Mouse (Mus musculus): Measurements from ENCODE around the gene Clint1. TPM values are rescaled to one million over a fixed set of nuclear protein-coding genes. Genes with fewer than 3 reads are reported as not detected.

The Clint1 gene
- polyA plus RNA-seq, 1 experiment from 2014 or later = 37.3 TPM

DNA sequence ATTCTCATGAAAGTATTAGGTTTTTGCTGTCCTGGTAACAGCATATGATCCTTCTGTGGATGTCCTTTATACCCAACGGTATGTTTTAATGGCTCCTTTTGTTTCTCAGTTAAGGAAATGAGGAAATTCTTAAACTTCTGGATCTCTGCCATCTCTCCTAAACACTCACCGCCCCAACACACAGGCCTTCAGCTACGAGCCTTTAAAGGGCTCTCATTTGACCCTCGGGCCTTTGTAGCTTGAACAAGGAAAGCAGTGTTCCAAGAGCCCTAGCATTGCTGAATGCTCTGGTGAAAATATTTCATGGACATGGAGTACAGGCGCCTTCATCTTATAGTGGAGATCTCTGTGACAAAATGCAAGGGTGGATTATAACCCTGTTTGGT lies 29.8 kb downstream of the Clint1 start:
- ATAC-seq = no peak
- 59% methylated on average over 5 of the region's 5 CpGs for WGBS (ENCODE audit: insufficient replicate concordance)
- Histone ChIP-seq H3K4me2 (ENCODE audit: low read depth, low read length) (no peak overlapping the region), H3K4me1 (ENCODE audit: insufficient read depth) (peaks cover 14% of the 10 kb centered on the region), H3K9me3 (ENCODE audit: low read length) (no peaks in the 10 kb centered on the region), H3K36me3 (replicated peaks; ENCODE audit: insufficient read depth, low read length) (peaks cover 35% of the 10 kb centered on the region), H3K9ac (replicated peaks) (no peak overlapping the region), H3K4me3 (ENCODE audit: low read depth, low read length) (no peak overlapping the region), H3K27ac (ENCODE audit: low read depth) (0 out of 2 replicates have a peak overlapping the region, but pooled peaks have one; percentile 46), H3K27me3 (ENCODE audit: insufficient read depth, low read length) (no peaks in the 10 kb centered on the region)
- no peak for TF ChIP-seq EP300 (IDR thresholded peaks at IDR 0.05; ENCODE audit: low read depth)
- no peak for TF ChIP-seq CTCF (IDR thresholded peaks at IDR 0.05; ENCODE audit: low read depth)
- no peak for DNase-seq

DNA sequence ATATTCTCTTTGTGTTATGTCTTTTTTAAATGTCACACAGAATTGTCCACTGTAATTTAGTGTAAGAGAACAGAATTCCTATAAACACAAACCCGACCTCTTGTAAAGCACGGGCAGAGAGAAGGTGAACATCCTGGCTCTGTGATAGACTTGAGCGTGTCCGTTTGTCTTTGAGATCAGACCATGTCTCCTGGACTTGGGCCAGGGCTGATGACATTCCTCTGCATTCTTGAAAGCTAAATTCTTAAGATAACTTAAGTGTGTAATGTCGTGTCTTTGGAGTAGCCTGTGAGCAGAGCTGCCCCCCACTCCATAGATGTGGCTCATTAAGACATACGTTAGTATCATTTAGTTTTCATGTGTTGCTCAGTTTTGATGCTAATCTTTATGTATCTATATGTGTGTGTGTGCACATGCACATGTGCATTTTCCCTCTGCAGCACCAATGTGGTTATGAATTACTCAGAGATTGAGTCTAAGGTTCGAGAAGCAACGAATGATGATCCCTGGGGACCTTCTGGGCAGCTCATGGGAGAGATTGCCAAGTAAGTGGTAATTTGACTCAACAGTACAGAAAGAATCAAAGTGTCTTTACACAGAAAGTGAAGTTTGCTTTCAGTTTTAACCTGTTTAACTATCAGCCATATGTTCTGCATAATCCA lies 31.6 kb downstream of the Clint1 start:
- Histone ChIP-seq H3K36me3 (replicated peaks; ENCODE audit: insufficient read depth, low read length) (peaks cover 52% of the 10 kb centered on the region), H3K9ac (replicated peaks) (no peak overlapping the region), H3K9me3 (ENCODE audit: low read length) (no peaks in the 10 kb centered on the region), H3K4me3 (ENCODE audit: low read depth, low read length) (no peak overlapping the region), H3K4me1 (ENCODE audit: insufficient read depth) (peaks cover 7% of the 10 kb centered on the region; the same call in 1 of the 2 replicates), H3K27ac (ENCODE audit: low read depth) (no peak overlapping the region), H3K27me3 (ENCODE audit: insufficient read depth, low read length) (no peaks in the 10 kb centered on the region), H3K4me2 (ENCODE audit: low read depth, low read length) (no peak overlapping the region)
- ATAC-seq = no peak
- no peak for TF ChIP-seq CTCF (IDR thresholded peaks at IDR 0.05; ENCODE audit: low read depth)
- TF ChIP-seq EP300 (IDR thresholded peaks at IDR 0.05; ENCODE audit: low read depth) = no peak
- no peak for DNase-seq
- WGBS (ENCODE audit: insufficient replicate concordance) = 54% methylated on average over 8 of the region's 8 CpGs

GRCm38 (mm10) chr11:45884029-45884428 lies 32.2 kb downstream of the Clint1 start:
- Histone ChIP-seq H3K36me3 (replicated peaks; ENCODE audit: insufficient read depth, low read length) (peaks cover 54% of the 10 kb centered on the region), H3K4me1 (ENCODE audit: insufficient read depth) (peaks cover 11% of the 10 kb centered on the region; the same call in 1 of the 2 replicates), H3K9ac (replicated peaks) (no peak overlapping the region), H3K27me3 (ENCODE audit: insufficient read depth, low read length) (no peaks in the 10 kb centered on the region), H3K9me3 (ENCODE audit: low read length) (no peaks in the 10 kb centered on the region), H3K27ac (ENCODE audit: low read depth) (no peak overlapping the region), H3K4me3 (ENCODE audit: low read depth, low read length) (no peak overlapping the region), H3K4me2 (ENCODE audit: low read depth, low read length) (no peak overlapping the region)
- ATAC-seq = no peak
- TF ChIP-seq CTCF (IDR thresholded peaks at IDR 0.05; ENCODE audit: low read depth) (peak; percentile 76), EP300 (IDR thresholded peaks at IDR 0.05; ENCODE audit: low read depth) (no peak)
- no peak for DNase-seq
- 47% methylated on average over 4 of the region's 4 CpGs for WGBS (ENCODE audit: insufficient replicate concordance)

DNA sequence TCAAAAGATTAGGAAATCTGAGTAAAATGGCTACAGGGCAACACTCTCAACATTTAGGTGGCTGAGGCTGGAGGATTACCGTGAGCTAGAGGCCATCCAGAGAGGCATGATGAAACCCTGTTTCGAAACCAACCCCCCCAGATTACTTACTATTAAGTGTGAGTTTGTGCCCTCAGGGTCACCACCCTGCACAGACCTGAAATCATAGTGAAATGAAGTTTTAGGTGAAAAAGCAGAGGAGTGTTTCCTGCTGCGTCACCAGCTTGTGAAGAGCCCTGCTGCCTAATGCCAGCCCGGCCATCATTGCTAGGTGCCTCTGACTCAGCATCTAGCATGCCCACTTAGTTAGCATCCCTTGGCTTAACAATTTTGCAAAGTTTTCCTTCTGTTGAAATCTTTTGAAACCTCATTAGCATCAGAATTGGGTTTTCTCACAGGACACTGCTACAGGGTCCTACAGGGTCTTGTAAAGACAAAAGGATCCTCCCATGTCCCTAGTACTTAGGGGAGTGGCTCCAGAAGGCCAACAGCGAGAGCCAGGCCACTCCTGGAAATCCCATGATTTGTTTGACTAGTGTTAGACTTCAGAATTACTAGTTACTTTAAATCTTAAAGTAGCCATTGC lies 33.9 kb downstream of the Clint1 start:
- peaks cover 69% of the 10 kb centered on the region for H3K36me3 ChIP-seq (replicated peaks; ENCODE audit: insufficient read depth, low read length)

GRCm38 (mm10) chr11:45886596-45886995 lies 34.7 kb downstream of the Clint1 start:
- Histone ChIP-seq H3K36me3 (replicated peaks; ENCODE audit: insufficient read depth, low read length) (peaks cover 78% of the 10 kb centered on the region), H3K9me3 (ENCODE audit: low read length) (no peaks in the 10 kb centered on the region)
- 90% methylated on average over 5 of the region's 5 CpGs for WGBS (ENCODE audit: insufficient replicate concordance)

More for the DNA sequence above, 33.9 kb downstream of the Clint1 start:
- no peak for ATAC-seq
- Histone ChIP-seq H3K27me3 (ENCODE audit: insufficient read depth, low read length) (no peaks in the 10 kb centered on the region), H3K27ac (ENCODE audit: low read depth) (no peak overlapping the region), H3K9me3 (ENCODE audit: low read length) (no peaks in the 10 kb centered on the region), H3K4me3 (ENCODE audit: low read depth, low read length) (no peak overlapping the region), H3K4me1 (ENCODE audit: insufficient read depth) (peaks cover 20% of the 10 kb centered on the region), H3K9ac (replicated peaks) (no peak overlapping the region), H3K4me2 (ENCODE audit: low read depth, low read length) (no peak overlapping the region)
- DNase-seq = no peak
- 78% methylated on average over 5 of the region's 5 CpGs for WGBS (ENCODE audit: insufficient replicate concordance)
- TF ChIP-seq EP300 (IDR thresholded peaks at IDR 0.05; ENCODE audit: low read depth) (no peak), CTCF (IDR thresholded peaks at IDR 0.05; ENCODE audit: low read depth) (no peak)

GRCm38 (mm10) chr11:45888471-45889030 lies 36.7 kb downstream of the Clint1 start:
- Histone ChIP-seq H3K4me3 (ENCODE audit: low read depth, low read length) (no peak overlapping the region), H3K9ac (replicated peaks) (no peak overlapping the region), H3K4me1 (ENCODE audit: insufficient read depth) (peaks cover 14% of the 10 kb centered on the region), H3K9me3 (ENCODE audit: low read length) (no peaks in the 10 kb centered on the region), H3K36me3 (replicated peaks; ENCODE audit: insufficient read depth, low read length) (peaks cover 94% of the 10 kb centered on the region), H3K27ac (ENCODE audit: low read depth) (peak overlapping the region; percentile 81), H3K4me2 (ENCODE audit: low read depth, low read length) (0 out of 2 replicates have a peak overlapping the region, but pooled peaks have one; percentile 9), H3K27me3 (ENCODE audit: insufficient read depth, low read length) (no peaks in the 10 kb centered on the region)
- WGBS (ENCODE audit: insufficient replicate concordance) = 56% methylated on average over 9 of the region's 9 CpGs
- ATAC-seq (peak; percentile 89), DNase-seq (peak; percentile 61)
- TF ChIP-seq EP300 (IDR thresholded peaks at IDR 0.05; ENCODE audit: low read depth) = no peak; the same call in 1 of the 2 replicates

More at GRCm38 (mm10) chr11:45886596-45886995, 34.7 kb downstream of the Clint1 start:
- DNase-seq (no peak), ATAC-seq (no peak)
- Histone ChIP-seq H3K27ac (ENCODE audit: low read depth) (peak overlapping the region; percentile 1; the same call in 1 of the 2 replicates), H3K4me1 (ENCODE audit: insufficient read depth) (peaks cover 20% of the 10 kb centered on the region), H3K4me2 (ENCODE audit: low read depth, low read length) (no peak overlapping the region), H3K4me3 (ENCODE audit: low read depth, low read length) (no peak overlapping the region), H3K27me3 (ENCODE audit: insufficient read depth, low read length) (no peaks in the 10 kb centered on the region), H3K9ac (replicated peaks) (no peak overlapping the region)
- TF ChIP-seq CTCF (IDR thresholded peaks at IDR 0.05; ENCODE audit: low read depth) = no peak
- TF ChIP-seq EP300 (IDR thresholded peaks at IDR 0.05; ENCODE audit: low read depth) = no peak
